Mouse (Mus musculus) monocyte, adult 5-6 weeks (primary cell): ENCODE results near the gene Aes. TPM values are rescaled to one million over a fixed set of nuclear protein-coding genes. Genes with fewer than 3 reads are reported as not detected.

Experiments
- ATAC-seq: fragments of 153-309, 156-312 bp; replicated peaks from 2 replicates; pipeline ENCODE4 v1.8.0; 2017; ENCODE audit warnings: mild to moderate bottlenecking; ENCODE audit not compliant: low TSS enrichment, insufficient number of reproducible peaks, severe bottlenecking, poor library complexity, low FRiP score
- total RNA-seq: library from RNA; stranded (forward); fragments of 200-1000, 200-491, 200-594 nt; gene quantifications from 3 replicates; pipeline ENCODE4 v1.2.3, GENCODE M21; 2017

Gene Aes
- total RNA-seq, 1 experiment from 2014 or later, result 141 TPM

- no peak for ATAC-seq
Observed at GRCm38 (mm10) chr10:81542727-81543460, 16.4 kb upstream of the Aes start.

- no peak for ATAC-seq
Observed at GRCm38 (mm10) chr10:81543633-81544032, 15.7 kb upstream of the Aes start.

DNA sequence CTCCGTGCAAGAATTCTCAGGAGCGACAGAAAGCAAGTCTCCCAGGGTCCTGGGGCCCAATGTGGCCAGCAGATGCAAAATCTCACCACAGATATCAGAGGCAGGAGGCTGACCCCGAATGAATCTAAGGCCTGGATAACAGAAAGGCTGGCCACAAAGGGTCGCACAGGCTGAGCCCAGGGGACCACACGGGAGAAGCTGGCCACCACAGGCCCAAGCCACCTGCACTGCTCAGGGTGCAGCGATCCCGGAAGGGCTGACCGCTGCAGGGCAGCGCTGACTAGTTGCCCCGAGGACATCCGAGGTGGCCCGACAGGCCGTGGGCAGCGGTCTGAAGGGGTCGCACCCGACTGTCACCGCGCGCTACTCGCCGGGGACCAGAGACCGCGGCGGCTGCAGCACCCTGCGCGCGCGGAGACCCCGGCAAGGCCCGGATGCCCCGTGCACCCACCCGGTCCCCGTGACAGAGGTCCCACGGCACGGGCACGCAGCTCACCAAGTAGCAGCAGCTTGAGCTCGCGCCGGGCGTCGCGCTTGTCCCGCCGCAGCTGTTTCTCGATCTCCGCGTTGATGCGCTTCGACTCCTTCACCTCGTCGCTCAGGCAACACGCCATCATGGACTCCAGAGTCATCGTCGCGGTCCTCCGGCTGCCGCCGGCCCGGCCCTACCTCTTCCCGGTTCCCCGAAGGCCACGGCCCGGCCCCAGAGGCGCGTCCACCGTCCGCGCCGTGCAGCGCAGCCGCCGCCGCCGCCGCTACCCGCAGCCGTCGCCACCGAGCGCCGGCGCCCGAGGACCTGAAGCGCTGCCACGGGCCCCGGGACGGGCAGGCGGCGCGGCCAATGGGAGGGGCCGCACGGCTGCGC, 14.8 kb upstream of the Aes start:
- no peak for ATAC-seq

- ATAC-seq, result peak; percentile 82
Observed at GRCm38 (mm10) chr10:81545161-81545747, 14.0 kb upstream of the Aes start, which contains the start of gene Gna11. Gene Gna11 (minus strand): TSS chr10:81545190.

DNA sequence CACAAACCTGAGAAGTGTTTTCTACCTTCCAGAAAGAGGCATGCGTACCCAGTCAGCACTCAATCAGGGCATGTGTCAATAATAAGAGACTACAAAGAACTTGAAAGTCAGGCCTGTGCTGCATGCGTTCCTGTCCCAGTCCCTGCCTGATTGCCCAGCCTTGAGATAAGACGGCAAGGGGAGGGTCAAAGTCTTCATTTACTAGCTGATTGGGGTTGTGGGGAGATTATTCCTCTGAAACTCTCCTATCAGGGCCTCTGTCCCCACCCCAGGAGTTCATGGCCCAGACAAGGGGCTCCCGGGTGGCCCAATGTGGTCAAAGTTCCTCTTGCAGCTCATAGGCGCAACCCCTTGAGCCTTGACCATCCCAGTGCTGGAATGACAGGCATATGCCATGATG, 13.0 kb upstream of the Aes start:
- ATAC-seq, result no peak

DNA sequence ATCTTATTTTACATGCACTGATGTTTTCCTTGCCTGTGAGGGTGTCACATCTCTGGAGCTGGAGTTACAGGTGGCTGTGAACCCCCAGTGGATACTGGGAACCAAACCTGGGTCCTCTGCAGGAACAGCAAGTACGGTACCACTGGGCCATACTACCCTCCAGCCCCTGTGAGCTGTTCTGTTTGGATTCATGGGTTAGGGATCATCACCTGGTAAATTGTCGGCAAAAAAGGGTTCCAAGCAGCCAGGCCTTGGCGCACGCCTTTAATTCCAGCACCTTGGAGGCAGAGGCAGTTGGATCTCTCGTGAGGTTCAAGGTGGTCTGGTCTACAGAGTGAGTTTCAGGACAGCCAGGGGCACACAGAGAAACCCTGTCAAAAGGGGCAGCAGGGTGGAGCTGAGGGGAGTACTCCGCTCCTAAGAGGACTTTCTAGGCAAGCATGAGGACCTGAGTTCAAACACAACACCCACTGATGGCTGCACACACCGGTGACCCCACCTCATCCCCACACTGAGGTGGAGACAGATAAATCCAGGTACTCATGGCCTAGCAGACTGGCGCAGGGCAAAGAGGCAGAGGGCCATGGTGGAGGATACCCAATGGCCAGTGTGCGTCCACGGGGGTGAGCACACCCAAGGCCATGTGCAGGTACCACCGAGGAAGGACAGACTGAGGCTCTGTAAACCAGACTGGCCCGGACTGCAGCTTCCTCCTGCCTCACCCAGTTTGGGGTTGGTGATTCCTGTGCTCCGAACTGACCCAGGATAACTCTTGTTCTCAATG, 12.3 kb upstream of the Aes start:
- no peak for ATAC-seq

GRCm38 (mm10) chr10:81548944-81549343, 10.3 kb upstream of the Aes start:
- no peak for ATAC-seq

DNA sequence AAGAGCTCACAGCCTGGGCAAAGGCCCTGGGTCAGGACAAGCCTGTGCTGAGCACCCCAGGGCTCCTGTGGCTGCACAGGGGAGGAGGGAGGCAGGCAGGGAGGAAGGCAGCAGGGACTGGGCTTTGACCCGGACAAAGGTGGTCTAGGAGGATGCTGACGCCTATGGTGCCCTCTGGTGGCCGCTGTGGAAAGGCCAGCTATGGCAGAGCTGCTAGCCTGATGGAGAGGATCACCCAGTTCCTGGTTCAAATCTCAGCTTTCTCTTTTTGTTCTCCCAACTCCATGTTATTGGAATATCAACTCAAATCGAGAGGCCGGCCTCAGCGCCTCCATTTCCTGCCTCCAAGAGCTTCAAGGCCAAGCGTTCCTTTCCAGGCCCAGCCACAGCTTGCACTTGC, 9.0 kb upstream of the Aes start:
- 0 out of 2 replicates have a peak, but pooled peaks have one; percentile 16 for ATAC-seq

DNA sequence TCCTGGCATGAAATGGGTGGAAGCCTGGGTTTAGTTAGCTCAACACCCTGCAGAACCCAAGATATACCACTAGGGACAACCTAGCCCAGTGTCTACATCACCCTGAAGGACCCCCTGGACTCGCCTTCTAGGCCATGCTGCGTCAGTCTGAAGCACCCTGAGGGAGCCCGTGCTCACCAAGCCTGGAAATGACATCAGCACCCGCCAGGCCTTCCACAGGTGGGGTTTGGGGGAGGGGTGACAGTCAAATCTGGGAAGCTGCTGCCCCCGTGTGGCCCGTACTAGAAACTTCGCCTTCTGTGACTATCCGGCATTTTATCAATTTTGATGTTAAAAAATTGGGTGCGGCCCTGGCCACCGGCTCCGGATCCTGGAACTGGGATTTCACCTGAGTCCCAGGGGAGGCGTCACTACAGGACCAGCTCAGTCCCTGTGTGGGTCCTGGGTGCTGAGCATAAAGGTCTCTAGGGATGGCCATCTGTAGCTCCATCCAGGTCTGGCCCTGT, 7.6 kb upstream of the Aes start:
- peak; percentile 55 for ATAC-seq

DNA sequence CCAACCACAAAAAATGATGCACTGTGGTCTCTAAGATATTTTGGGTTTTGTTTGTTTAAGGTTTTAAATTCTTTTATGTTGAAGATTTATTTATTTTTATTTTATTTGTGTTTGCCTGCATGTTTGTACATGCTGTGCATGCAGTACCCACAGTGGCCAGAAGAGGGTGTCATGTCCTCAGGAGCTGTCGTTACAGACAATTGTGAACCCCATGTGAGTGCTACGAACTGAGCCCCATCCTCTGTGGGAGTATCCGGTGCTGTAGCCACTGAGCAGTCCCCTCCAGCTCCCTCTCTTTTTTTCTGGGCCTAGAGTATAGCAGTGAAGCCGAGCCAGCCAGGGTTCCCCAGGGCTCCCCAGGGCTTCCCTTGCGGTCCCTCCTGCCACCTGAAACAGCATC, 6.1 kb upstream of the Aes start:
- ATAC-seq, result no peak

DNA sequence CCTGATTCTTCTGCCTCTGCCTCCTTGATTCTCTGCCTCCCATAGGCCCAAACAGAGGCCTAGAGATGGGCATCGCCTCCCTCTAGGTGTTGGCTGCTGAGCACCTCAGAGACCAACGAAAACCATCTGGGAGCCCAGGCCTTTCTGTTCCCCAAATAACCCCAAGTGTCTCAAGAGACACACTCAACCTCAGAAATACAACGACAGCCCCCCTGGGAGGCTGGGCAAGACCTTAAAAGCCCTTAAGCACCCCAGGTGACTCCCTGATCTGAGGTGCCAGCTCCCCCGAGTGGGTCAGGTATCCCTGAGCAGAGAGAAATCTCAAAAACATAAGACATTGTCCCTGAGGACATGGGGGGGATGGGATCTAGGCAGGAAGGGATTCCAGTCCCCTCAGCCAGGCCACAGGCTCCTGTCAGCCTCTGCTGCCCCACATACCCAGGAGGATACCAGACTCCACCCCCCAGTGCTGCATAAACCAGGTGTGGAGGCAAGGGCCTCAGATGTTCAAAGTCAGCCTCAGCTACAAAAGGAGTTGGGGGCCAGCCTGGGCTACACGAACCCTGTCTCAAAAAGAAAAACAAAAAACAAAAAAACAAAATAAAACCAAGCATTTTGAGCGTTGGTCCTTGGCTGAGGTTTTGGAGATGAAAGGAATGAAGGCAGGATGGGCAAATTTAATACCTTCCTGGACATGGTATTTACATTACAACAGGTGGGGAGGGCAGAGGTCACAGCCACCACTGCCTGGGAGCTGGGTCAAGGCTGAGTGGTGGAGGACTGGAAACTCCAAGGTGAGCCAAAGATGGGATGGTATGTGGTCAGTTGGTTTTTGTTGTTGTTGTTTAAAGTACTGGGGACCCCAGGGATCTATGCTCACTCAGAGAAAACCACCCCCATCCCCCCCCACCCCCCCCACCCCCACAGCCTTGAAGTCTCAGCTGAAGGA, 5.2 kb upstream of the Aes start:
- no peak for ATAC-seq

- ATAC-seq, result no peak
Observed at GRCm38 (mm10) chr10:81556282-81556681, 3.0 kb upstream of the Aes start.

DNA sequence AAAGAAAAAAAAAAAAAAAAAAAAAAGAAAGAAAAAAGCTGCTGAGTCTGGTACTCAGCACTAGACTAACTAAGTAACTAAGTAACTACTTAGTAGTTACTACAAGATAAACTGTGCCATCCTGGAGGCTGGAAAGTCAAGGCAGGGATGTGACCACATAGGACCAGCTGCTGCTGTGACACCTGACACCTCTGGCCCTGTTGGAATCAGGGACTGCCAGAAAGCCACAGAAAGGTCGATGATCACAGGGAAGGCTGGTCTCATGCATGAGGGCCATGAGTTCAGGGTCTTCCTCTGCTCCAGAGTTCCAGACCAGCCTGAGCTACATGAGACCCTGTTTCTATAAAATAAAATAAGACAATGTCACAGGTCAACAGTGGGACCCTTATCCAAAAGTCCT, 1.8 kb upstream of the Aes start:
- ATAC-seq, result no peak

- ATAC-seq, result no peak; the same call in 1 of the 2 replicates
Observed at GRCm38 (mm10) chr10:81559627-81560539, 595 bp downstream of the Aes start.

GRCm38 (mm10) chr10:81560719-81561459, 1.6 kb downstream of the Aes start:
- peak; percentile 24; the same call in 1 of the 2 replicates for ATAC-seq

DNA sequence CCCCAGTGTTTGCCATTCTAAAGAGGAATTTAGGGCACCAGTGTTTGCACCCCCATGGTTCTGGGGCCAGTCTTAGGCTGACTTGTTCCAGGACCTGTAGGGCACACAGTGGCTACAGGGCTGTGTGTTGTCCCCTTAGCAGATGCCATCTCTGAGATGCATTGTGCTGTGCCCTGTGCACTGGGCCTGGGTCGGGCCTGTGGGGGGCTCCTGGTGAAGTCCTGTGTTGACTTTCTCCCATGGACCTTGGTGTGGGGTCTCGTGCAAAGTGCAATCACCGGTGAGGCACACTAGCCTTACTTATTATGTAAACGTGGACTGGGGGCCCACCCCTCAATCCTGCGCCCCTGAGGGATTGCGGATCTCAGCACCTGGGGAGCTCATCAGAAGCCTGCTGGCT, 3.1 kb downstream of the Aes start:
- no peak for ATAC-seq
